25 mouse cellular contexts compared by ENCODE assay signal in the genomic region with DNA sequence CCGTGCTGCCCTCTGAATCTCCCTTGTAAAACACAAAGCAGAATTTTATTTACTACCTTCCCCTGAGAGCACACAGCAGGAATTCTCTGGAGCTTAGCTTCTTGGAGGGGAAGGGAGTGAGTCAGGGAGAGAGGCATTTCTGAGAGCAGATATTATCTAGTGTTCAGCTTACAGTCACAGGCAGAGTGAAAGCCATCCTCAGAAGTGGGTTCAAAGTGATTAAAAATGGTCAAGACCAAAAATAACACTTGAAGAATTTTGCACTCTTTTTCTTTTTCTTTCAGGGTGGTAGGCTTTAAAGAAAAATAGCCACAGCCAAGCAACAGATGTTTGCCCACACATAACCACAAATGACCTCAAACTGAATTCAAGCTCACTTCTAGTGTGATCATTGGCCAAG.
DNase-seq lines count a peak whose midpoint lies in the region; ATAC-seq and TF ChIP-seq lines count a peak whose summit lies in the region.
"Had no signal": no experiment of that assay in that cellular context is flagged by ENCODE, and none has a peak within 500 bp of the region (broad histone marks: within the 10 kb centered on the region; RNA-seq: fewer than 3 reads in every experiment).

No protein-coding gene starts in this region.

- H3K79me2 ChIP-seq in C2C12 (ENCODE audit: control insufficient read depth, insufficient read depth) (peaks cover 42% of the 10 kb centered on the region), myocyte (ENCODE audit: control insufficient read depth, insufficient read depth) (peaks cover 51% of the 10 kb centered on the region)

- no peak overlapping the region for H3K9ac ChIP-seq in liver, embryonic 15.5 days
- H3K9ac ChIP-seq in liver, embryonic 12.5 days: no peak overlapping the region
- H3K9ac ChIP-seq: forebrain, embryonic 13.5 days; forebrain, postnatal 0 days; hindbrain, embryonic 12.5 days had no signal

- H3K79me3 ChIP-seq in C2C12 (ENCODE audit: low read depth): peaks cover 6% of the 10 kb centered on the region

- ATAC-seq in liver, embryonic 15.5 days (ENCODE audit: insufficient read depth): no peak
- ATAC-seq in liver, embryonic 12.5 days: no peak
- ATAC-seq: forebrain, embryonic 13.5 days; forebrain, postnatal 0 days; hindbrain, embryonic 16.5 days; inflammation-experienced regulatory T-cells, adult 6 months had no signal

- H3K4me3 ChIP-seq in liver, embryonic 15.5 days (replicated peaks): no peak overlapping the region
- H3K4me3 ChIP-seq in liver, embryonic 12.5 days: no peak overlapping the region
- no peak overlapping the region for H3K4me3 ChIP-seq in C2C12 (ENCODE audit: insufficient read depth, poor library complexity, severe bottlenecking)
- H3K4me3 ChIP-seq in myocyte: no peak overlapping the region
- no peak overlapping the region for H3K4me3 ChIP-seq in layer of hippocampus, adult 2 months
- H3K4me3 ChIP-seq: forebrain, embryonic 13.5 days; gastrocnemius, adult 2 months; heart, embryonic 10.5 days; hindbrain, embryonic 12.5 days had no signal

- H3K4me2 ChIP-seq in liver, embryonic 15.5 days: no peak overlapping the region
- H3K4me2 ChIP-seq in liver, embryonic 12.5 days: no peak overlapping the region
- H3K4me2 ChIP-seq in myocyte (ENCODE audit: low read depth): peak overlapping the region; percentile 66
- H3K4me2 ChIP-seq: forebrain, embryonic 13.5 days; hindbrain, embryonic 12.5 days had no signal

- H3K27me3 ChIP-seq in liver, embryonic 15.5 days: no peaks in the 10 kb centered on the region
- H3K27me3 ChIP-seq in liver, embryonic 12.5 days (replicated peaks): no peaks in the 10 kb centered on the region
- H3K27me3 ChIP-seq in C2C12 (ENCODE audit: control insufficient read depth, insufficient read depth, insufficient read length) (no peaks in the 10 kb centered on the region), myocyte (ENCODE audit: control insufficient read depth, insufficient read depth, insufficient read length) (no peaks in the 10 kb centered on the region)
- H3K27me3 ChIP-seq: hindbrain, embryonic 12.5 days had no signal

- DNase-seq in NIH3T3 (ENCODE audit: low read depth): peak; percentile 58
- DNase-seq in heart, adult 8-10 months (ENCODE audit: low spot score): no peak
- DNase-seq in layer of hippocampus, adult 2 months (ENCODE audit: low spot score in 2 of 2): no peak
- no peak for DNase-seq in gastrocnemius, postnatal 10 days
- DNase-seq: adrenal gland, adult 8-10 months; cerebellum, adult 11-12 months; cerebellum, adult 9-11 months; cerebellum, postnatal 36 days; forebrain, postnatal 0 days; gastrocnemius, adult 2 months; gastrocnemius, postnatal 36 days; heart, adult 11 months; heart, postnatal 10 days; heart, postnatal 4 days; kidney, adult 11 months had no signal

- 61% methylated on average over 1 of the region's 1 CpGs for WGBS in liver, embryonic 15.5 days (ENCODE audit: insufficient replicate concordance)
- WGBS in liver, embryonic 12.5 days (ENCODE audit: insufficient replicate concordance): 30% methylated on average over 1 of the region's 1 CpGs

- no peak for TF ChIP-seq POLR2A in myocyte (IDR thresholded peaks at IDR 0.05; ENCODE audit: insufficient read length, low read depth)

- H3K36me3 ChIP-seq in liver, embryonic 15.5 days (replicated peaks): no peaks in the 10 kb centered on the region
- no peaks in the 10 kb centered on the region for H3K36me3 ChIP-seq in liver, embryonic 12.5 days
- H3K36me3 ChIP-seq in C2C12 (ENCODE audit: control insufficient read depth, insufficient read depth) (peaks cover 7% of the 10 kb centered on the region), myocyte (ENCODE audit: control insufficient read depth, insufficient read depth) (peaks cover 5% of the 10 kb centered on the region)
- H3K36me3 ChIP-seq: heart, embryonic 10.5 days; hindbrain, embryonic 12.5 days had no signal

- H3K4me1 ChIP-seq in liver, embryonic 15.5 days (replicated peaks): peaks cover 79% of the 10 kb centered on the region
- H3K4me1 ChIP-seq in liver, embryonic 12.5 days: peaks cover 91% of the 10 kb centered on the region
- H3K4me1 ChIP-seq: forebrain, embryonic 13.5 days; heart, embryonic 10.5 days; hindbrain, embryonic 12.5 days had no signal

- peak overlapping the region; percentile 51; the same call in 1 of the 2 replicates for H3K27ac ChIP-seq in liver, embryonic 15.5 days (replicated peaks)
- no peak overlapping the region for H3K27ac ChIP-seq in liver, embryonic 12.5 days
- H3K27ac ChIP-seq in layer of hippocampus, adult 2 months: no peak overlapping the region
- H3K27ac ChIP-seq: forebrain, embryonic 13.5 days; gastrocnemius, adult 2 months; heart, embryonic 10.5 days; hindbrain, embryonic 12.5 days had no signal

- no peak for TF ChIP-seq CTCF in C2C12 (IDR thresholded peaks at IDR 0.05; ENCODE audit: control insufficient read depth, insufficient read depth, insufficient read length)
- no peak for TF ChIP-seq CTCF in layer of hippocampus, adult 2 months (conservative IDR thresholded peaks at IDR 0.05)

- H3K9me3 ChIP-seq in liver, embryonic 15.5 days (replicated peaks): no peaks in the 10 kb centered on the region
- no peaks in the 10 kb centered on the region for H3K9me3 ChIP-seq in liver, embryonic 12.5 days (replicated peaks)
- H3K9me3 ChIP-seq: forebrain, embryonic 13.5 days; G1E; heart, embryonic 10.5 days; hindbrain, embryonic 12.5 days had no signal

- H3ac ChIP-seq in C2C12 (ENCODE audit: control insufficient read depth, insufficient read length, low read depth): no peak overlapping the region
- no peak overlapping the region for H3ac ChIP-seq in myocyte (ENCODE audit: control insufficient read depth, insufficient read length)

TF ChIP-seq in C2C12, 6 proteins besides CTCF, POLR2A, EP300 and RAD21:
- TF ChIP-seq FOSL1 (IDR thresholded peaks at IDR 0.05; ENCODE audit: insufficient read depth, low read length, poor library complexity, severe bottlenecking) (peak; percentile 68), USF1 (IDR thresholded peaks at IDR 0.05; ENCODE audit: low read depth) (no peak), MYOD1 (IDR thresholded peaks at IDR 0.05; ENCODE audit: control insufficient read depth, insufficient read length, low read depth) (peak; percentile 47)

TF ChIP-seq in myocyte, 11 proteins besides CTCF, POLR2A, EP300 and RAD21:
- TF ChIP-seq MYOD1 (IDR thresholded peaks at IDR 0.05; ENCODE audit: control insufficient read depth in 1 of 3, insufficient read length in 2 of 3, low read depth in 2 of 3): peak in 2 of 3 experiments; percentile 40 to 49
- TF ChIP-seq CEBPB (IDR thresholded peaks at IDR 0.05; ENCODE audit: insufficient read depth, poor library complexity, severe bottlenecking): 0 out of 2 replicates have a peak, but pooled peaks have one; percentile 4
- TF ChIP-seq MAX (IDR thresholded peaks at IDR 0.05; ENCODE audit: low read depth): no peak
- TF ChIP-seq SRF (IDR thresholded peaks at IDR 0.05; ENCODE audit: control insufficient read depth, insufficient read length, low read depth): no peak
- no peak for TF ChIP-seq REST (IDR thresholded peaks at IDR 0.05; ENCODE audit: insufficient read depth, insufficient read length)
- peak; percentile 6 for TF ChIP-seq TCF12 (IDR thresholded peaks at IDR 0.05; ENCODE audit: insufficient read depth, poor library complexity, severe bottlenecking)
- no peak for TF ChIP-seq MYOG (IDR thresholded peaks at IDR 0.05; ENCODE audit: control insufficient read depth in 1 of 3, insufficient read depth in 1 of 3, insufficient read length in 2 of 3, low read depth in 2 of 3)
- TF ChIP-seq POLR2AphosphoS2 (IDR thresholded peaks at IDR 0.05; ENCODE audit: insufficient read length, low read depth): no peak
- TF ChIP-seq USF1 (IDR thresholded peaks at IDR 0.05; ENCODE audit: low read depth): no peak
- TF ChIP-seq E2F4 (IDR thresholded peaks at IDR 0.05; ENCODE audit: insufficient read depth): no peak
- no peak for TF ChIP-seq TCF3 (IDR thresholded peaks at IDR 0.05; ENCODE audit: insufficient read length, low read depth)
